Mouse (Mus musculus): ENCODE results near the gene Mpc1. TPM values are rescaled to one million over a fixed set of nuclear protein-coding genes. Genes with fewer than 3 reads are reported as not detected.

Gene Mpc1
- 100 to 1,000 TPM; 142 to 146 TPM for total RNA-seq (2021)

GRCm38 (mm10) chr17:8282821-8283525, at the start of gene Mpc1:
Mpc1 (plus strand) TSS chr17:8282904.
- DNase-seq: peak; percentile 36 to 43

- DNase-seq: no peak
Measured at GRCm38 (mm10) chr17:8233618-8234214, 49.0 kb upstream of the Mpc1 start.

DNA sequence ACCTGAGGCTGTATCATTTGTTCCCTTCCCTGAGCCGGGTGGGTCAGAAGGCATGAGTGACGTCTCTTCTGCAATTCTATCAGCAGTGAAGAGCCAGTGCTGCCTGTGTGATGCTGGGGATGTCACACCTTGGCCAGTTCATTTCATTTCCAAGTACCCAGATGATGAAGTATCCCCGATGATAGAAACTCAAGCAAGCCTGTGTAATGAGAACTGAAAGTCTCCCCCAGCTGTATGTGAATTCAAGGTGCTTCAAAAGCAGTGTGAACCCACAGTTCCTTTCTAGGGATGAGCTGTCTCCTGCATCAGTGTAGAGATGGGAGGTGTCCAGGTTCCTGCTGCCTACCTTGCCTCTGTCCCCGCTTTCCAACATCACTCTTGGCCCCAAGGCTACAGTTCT, 48.2 kb upstream of the Mpc1 start:
- no peak for DNase-seq

- no peak for DNase-seq
Measured at GRCm38 (mm10) chr17:8235743-8236142, 47.0 kb upstream of the Mpc1 start, which contains the start of gene Ccr6. Ccr6 (plus strand) TSS chr17:8236043.

DNA sequence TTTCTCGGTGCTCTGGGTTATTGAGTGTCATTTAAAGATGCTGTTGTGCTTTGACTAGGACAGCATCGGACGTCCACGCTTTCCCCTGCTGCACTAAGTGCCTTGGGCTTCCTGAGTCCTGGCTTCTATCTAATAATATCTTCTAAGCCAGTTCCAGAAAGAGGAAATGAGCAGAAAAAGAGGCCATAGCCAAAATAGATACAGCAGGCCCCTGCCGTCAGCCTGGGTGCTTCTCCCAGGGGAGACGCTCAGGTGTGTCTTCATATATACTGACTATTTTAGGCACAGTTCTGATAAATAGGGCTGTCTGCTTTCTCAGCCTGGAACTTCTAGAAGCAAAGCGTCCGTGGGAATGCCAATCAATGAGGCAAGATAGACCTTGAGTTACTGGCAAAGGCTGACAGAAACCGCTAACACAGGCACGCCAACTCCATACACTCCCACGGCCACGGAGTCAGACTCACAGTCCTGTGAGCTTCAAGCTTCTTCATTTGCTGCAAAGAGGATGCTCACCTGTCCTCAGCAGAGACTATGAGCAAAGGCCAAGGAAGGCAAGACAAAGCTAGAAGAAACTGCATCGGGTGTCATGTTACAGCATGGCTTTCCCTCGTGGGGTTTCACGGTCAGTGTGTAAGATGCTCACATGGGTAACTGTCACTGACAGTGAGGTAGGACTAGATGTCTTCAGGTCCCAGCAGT, 44.5 kb upstream of the Mpc1 start:
- no peak for DNase-seq

DNA sequence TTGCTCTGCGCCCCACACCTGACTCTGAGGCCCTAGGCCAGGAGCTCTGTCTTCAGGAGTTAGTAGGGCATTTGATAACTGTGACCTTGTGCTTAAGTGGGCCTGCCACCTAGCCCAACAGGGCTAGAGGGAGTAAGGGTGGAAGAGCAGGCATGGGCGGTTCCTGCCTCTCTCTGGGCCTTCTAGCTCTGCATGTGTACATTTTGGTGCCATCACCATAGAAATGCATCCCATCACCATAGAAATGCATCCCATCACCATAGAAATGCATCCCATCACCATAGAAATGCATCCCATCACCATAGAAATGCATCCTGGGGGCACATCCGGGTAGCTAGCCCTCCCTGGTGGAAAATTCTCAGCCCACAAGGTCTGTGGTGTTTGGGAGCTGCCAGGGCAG, 43.1 kb upstream of the Mpc1 start:
- no peak for DNase-seq

DNA sequence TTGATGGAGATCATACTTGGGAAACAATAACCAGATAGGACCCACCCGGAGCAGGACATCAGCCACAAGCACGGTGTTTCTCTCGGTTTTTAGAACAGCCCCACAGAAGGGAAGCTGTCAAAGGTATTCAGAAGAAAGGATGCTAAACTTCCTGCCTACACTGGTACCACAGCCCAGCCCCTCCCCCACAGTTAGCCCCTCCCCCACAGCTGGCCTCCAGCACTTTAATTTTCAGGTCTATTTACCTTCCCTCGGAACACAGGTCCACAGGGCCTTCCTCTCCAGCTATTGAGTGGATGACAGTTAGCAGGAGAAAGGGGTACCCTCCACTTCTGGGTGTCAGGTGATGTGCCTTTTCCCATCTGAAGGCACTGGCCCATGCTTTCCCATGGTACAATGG, 42.2 kb upstream of the Mpc1 start:
- no peak for DNase-seq

DNA sequence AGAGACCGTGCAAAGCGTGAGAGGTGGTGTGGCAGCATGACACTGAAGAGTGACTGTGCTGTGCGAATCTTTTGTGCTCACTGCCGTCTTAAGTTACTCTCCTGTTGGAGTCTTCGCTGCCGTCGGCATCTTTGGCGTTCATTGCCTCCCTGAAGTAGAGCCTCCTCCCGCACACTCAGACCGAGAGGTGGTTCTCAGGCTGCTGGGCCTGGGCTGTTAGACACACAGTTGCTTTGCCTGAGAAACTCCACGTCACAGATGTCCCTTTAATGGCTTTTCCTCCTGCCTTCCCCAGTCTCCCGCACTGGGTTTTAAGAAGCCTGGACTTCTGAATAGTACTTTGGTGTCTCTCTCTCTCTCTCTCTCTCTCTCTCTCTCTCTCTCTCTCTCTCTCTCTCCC, 41.1 kb upstream of the Mpc1 start:
- DNase-seq: no peak

DNA sequence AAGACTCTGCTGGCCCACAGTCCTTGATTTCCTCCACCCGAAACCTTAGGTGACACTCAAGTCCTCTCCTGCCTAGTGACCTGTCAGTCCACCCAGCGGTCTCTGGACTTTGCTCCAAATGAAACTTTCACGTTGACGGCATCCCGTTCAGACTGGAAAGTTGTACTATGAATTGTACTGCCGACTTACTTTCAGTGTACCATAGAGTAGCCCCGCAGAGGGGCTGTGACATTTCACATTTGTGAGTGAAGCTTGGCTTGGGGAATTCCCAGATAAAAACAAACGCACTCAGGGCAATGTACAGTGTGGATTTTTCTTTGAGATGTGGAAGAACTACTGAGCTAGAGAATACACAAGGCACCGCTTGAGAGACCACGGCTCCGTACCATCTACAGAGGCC, 40.5 kb upstream of the Mpc1 start:
- DNase-seq: no peak

- DNase-seq: no peak
Measured at GRCm38 (mm10) chr17:8244124-8244523, 38.6 kb upstream of the Mpc1 start.

DNA sequence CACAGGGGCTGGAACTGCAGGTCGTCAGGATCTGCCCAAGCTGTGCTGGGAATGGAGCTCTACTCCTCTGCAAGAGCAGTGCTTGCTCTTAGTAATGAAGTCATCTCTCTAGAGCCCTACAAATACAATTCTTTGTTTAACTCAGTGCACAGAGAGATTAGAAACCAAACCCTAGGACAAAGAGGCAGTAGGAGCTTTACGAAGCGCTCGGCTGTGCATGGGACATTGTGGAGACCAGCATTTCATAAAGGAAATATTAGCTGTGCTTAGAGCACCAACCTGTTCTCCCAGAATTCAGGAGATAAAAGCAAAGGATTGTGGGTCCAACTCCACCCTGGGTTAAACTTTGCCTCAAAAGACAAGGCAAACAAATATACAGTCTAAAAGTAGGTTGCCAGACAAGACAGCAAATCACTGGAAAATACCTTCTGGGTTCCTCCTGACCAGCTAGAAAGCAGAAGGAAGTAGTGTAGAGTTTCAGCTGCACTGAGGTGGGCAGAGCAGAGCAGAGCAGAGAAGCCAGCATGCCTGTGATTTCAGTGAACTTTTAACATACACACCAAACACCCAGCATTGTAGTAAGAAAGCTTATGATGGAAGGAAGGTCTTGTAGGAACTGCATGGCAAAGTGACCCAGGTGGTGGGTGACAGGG, 36.5 kb upstream of the Mpc1 start:
- no peak for DNase-seq

- no peak for DNase-seq
Measured at GRCm38 (mm10) chr17:8251704-8252103, 31.0 kb upstream of the Mpc1 start.

DNA sequence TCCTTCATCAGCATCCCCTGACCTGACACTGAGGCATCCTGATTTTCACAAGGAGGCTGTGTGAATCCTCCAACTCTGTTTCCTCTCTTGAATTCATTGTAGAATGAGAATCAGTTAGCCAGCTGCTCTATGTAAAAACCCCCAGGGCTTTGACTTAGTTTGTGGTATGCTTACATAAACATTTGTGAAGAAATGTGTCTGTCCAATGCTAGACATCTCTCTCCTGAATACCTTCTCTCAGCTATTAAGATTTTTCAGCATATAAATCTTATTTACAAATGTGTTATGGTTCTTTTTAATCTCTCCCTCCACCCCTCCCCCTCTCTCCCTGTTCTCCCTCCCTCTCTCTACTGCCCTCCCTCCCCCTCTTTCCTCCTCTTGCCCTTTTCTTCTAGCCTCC, 28.4 kb upstream of the Mpc1 start:
- no peak for DNase-seq

DNA sequence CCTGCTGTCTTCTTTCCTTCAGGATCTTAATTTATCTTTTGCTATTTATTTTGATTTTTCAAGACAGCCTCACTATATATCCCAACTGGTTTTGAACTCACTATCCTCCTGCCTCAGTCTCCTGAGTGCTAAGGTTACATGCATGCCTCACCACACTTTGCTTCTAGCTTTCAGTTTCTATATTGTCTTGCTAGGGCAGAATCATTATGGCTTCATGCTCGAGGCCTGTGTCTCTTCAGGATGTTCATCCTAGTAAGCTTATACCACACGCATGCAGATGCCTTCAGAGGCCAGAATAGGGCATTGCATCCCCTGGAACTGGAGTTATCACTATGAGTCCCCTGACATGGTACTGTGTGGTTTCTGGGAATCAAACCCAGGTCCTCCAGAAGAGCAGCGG, 27.8 kb upstream of the Mpc1 start:
- no peak for DNase-seq

- DNase-seq: no peak
Measured at GRCm38 (mm10) chr17:8255583-8255982, 27.1 kb upstream of the Mpc1 start.

- DNase-seq: no peak
Measured at GRCm38 (mm10) chr17:8256982-8257381, 25.7 kb upstream of the Mpc1 start.

DNA sequence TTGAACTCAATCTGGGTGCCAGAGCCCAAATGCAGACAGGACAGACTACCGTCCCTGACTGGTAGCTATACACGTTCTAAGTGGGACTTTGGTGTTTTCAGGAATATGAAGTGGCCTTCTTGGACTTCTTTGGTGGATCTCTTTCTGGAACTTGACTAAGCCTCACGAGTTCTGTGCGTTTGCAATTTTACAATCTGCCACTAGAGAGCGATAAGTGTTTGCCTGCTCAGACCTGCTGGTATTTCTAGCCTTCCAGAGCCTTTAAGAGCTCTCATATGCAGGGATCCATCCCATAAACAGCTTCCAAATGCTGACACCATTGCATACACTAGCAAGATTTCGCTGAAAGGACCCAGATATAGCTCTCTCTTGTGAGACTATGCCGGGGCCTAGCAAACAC, 18.1 kb upstream of the Mpc1 start:
- peak; percentile 19 to 56 for DNase-seq

- DNase-seq: no peak
Measured at GRCm38 (mm10) chr17:8272054-8272749, 10.5 kb upstream of the Mpc1 start.

DNA sequence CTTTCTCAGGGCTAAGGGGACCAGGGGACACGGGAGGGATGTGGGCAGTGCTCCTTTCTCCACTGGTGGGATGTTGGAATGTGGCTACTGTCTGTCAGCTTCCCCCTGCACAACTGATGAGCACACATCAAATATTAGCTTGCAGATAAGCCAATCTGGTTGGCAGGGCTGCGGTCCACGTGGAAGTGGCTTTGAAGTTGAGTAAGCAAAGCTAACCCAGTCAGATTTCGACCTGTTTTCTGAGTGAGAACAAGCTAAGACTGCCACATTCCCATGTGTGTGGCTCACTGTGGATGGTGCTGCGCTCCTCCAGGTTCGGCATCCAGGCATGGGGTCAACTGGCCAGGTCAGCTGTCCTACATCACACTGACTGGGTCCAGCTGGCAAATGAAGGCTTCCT, 9.8 kb upstream of the Mpc1 start:
- DNase-seq: no peak

- no peak for DNase-seq
Measured at GRCm38 (mm10) chr17:8276071-8276470, 6.6 kb upstream of the Mpc1 start.

DNA sequence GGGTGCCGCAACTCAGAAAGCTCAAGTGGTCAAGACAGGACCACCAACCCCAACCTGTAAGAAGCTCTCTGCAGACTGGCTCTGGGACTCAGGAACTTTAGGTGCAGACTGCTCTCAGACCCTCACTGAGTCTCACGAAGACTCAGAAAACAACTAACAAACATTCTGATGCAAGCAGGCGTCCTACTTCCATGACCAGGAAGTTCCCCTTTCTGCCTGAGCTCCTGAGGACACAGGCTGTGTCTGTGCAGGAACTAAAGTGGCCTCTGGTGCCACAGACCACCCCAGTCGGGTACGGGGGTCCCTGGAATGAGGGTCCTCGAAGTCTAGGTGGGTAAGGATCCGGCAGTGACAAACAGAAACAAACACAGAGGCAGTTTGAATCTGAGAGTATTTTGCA, 6.0 kb upstream of the Mpc1 start:
- no peak for DNase-seq

- no peak for DNase-seq
Measured at GRCm38 (mm10) chr17:8277266-8277665, 5.4 kb upstream of the Mpc1 start.

- no peak for DNase-seq
Measured at GRCm38 (mm10) chr17:8278356-8278755, 4.3 kb upstream of the Mpc1 start.

Measured in layer of hippocampus, postnatal 36 days (tissue).